Mouse (Mus musculus) leukemia stem cell, adult 10-12 weeks (primary cell): ENCODE measurements around the gene Pdcd2. TPM values are rescaled to one million over a fixed set of nuclear protein-coding genes. Genes with fewer than 3 reads are reported as not detected.

ENCODE experiments used
- polyA plus RNA-seq: library from polyadenylated mRNA; stranded (reverse); fragments of >175 nt; gene quantifications from 2 replicates; pipeline ENCODE4 v1.2.3, GENCODE M21; 2012; ENCODE audit warnings: low replicate concordance

The Pdcd2 gene
- 43.4 and 96.2 TPM in 2 replicates for polyA plus RNA-seq

DNA sequence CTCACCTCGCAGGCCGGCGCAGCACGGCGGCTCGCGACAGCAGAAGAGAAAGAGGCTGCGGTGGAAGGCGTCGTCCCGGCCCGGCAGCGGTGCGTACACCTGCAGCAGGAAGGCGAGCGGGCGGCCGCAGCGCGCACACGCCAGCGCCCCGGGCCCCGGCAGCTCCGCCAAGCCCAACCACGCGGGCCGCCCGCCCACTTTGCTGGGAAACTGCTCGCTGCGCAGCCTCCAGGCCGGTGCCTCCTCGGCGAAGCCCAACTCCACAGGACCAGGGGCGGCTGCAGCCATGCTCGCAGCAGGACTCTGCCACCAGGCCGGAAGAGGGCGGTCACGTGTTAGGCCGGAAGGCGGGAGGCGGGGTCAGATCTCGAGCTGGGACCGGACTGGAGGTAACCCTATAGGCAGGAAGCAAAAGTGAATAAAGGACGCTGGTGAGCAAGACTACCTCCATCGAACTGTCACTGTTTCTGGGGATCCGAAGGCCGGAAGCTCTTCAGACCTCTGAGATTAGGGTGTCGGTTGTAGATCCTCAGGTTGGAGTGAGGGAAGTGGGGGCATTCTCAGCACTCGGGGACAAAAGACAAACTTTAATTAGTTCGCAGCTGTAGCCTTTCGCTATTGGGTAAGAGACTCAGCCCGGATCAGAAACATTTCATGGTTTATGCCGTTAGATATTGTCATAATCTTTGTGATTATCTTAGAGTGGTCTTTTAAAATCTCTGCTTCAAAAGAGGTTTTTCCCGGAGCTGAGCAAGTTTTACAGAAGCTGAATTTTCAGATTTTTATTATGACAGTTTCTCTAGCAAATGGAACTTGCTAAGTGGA is at the start of gene Pdcd2:
Gene Pdcd2 (minus strand): TSS at position 316 of the 825 bp plus-strand sequence.

DNA sequence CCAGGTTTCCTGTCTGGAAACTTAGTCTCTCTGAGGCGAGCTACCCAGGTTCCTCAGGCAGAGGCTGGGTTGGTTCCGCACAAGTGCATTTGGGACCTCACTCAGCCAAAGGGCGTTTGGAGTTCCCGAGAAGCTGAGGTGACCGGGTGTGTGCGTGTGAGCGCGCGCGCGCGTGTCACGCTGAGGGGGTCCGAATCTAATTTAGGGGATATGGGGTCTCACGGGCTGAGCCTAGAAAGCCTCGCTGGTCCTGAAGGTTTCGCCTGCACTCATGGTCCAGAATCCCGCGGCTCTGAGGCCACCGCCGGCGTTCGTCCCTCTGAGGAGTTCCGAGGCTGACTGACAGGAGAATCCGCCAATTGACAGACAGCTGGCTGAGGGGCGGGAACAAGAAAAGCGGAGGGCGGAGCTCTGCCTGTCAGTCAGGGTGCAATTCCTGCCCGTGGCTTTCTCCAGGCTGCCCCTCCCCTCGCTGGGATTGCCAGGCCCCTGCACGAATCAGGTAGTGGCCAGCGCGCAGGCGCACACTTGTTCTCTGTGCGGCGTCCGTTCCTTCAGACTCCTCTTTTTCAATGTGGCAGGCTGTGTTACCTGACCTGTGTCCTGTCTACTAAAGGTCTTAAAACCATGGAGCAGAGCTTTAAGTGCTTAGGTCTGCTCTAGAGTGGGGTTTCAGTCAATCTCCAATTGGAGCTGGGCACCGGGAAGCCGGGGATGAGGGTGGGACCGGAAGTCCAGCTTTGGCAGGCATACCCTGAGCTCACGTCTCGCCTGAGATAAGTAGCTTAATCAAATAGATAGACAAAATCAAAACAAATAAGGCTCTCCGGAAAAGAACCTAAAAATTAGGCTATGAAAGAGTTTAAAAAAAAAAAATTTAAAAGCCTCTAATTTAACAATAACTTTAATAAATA is 37.2 kb upstream of the Pdcd2 start, which contains the start of gene Prdm9:
Gene Prdm9 (minus strand): TSS at position 341 of the 914 bp plus-strand sequence.

DNA sequence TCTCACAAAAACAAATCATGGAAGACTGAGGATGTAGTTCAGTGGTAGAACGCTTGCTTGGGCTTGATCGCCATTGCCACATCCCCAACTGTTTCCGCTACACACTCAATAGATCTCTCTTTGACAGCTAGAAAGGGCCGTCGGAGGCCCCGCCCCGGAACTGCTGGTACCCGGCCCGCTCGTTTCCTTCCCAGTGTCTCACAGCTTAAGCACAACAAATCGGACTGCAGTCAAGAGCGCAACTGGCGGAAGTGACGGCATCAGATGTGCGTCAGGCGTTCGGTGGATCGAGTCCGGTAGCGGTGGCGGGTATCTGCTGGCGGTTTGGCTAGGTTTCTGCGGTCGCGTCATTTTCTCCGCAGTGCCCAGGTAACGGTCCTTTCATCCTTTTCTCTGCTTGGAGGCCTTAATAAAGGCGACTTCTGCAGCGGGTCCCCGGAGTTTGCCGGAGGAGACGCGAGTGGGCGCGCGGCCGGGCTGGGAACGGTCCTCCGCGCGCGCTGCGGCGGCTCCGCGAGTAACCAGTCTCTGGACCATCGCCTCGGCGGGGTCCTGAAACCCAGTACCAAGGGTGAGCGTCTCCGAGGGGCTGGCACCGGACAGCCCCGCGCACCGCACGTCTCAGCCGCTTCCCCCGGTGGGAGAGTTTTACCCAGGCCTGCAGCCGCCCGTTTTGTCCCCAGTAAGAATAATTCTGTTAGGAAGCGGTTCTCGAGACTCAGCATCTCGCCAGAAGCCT is 27.3 kb downstream of the Pdcd2 start, which contains the start of the genes Psmb1 and Tbp:
Gene Psmb1 (minus strand): TSS at position 96 of the 739 bp plus-strand sequence.
Gene Tbp (plus strand): TSS at position 233 of the 739 bp plus-strand sequence.

Other genes with a start within 250 kb of the Pdcd2 start
- 8.4 and 10.8 TPM in 2 replicates for gene Dll1, start 150.4 kb downstream of the Pdcd2 start, polyA plus RNA-seq
- 1.6 and 5.7 TPM in 2 replicates for gene Fam120b, start 131.1 kb downstream of the Pdcd2 start, polyA plus RNA-seq
- 1.6 and 15.5 TPM in 2 replicates for gene Psmb1, start 27.6 kb downstream of the Pdcd2 start, polyA plus RNA-seq
- gene Tbp, start 27.4 kb downstream of the Pdcd2 start, polyA plus RNA-seq = 4.3 and 7.3 TPM in 2 replicates
- 0.98 TPM in 1 of 2 replicates, not detected in the other for gene Prdm9, start 37.1 kb upstream of the Pdcd2 start, polyA plus RNA-seq
- gene Chd1, start 177.7 kb upstream of the Pdcd2 start, polyA plus RNA-seq = 130 and 140 TPM in 2 replicates